ENCODE assay signal across 32 mouse cellular contexts in genomic region chr16:46267533-46267932, GRCm38 (mm10).
"Had no signal": no experiment of that assay in that cellular context is flagged by ENCODE, and none has a peak within 500 bp of the region (broad histone marks: within the 10 kb centered on the region; RNA-seq: fewer than 3 reads in every experiment).

No protein-coding gene starts in this region.

- H3K4me2 ChIP-seq: heart, embryonic 11.5 days; heart, embryonic 12.5 days; heart, embryonic 13.5 days; heart, embryonic 15.5 days; hindbrain, embryonic 12.5 days; hindbrain, embryonic 13.5 days; hindbrain, embryonic 14.5 days; hindbrain, embryonic 15.5 days; intestine, embryonic 15.5 days; kidney, embryonic 15.5 days had no signal

- H3K36me3 ChIP-seq: heart, embryonic 10.5 days; heart, embryonic 12.5 days; heart, embryonic 13.5 days; heart, embryonic 15.5 days; hindbrain, embryonic 10.5 days; hindbrain, embryonic 12.5 days; hindbrain, embryonic 13.5 days; hindbrain, embryonic 15.5 days; intestine, embryonic 15.5 days; kidney, embryonic 15.5 days had no signal

- H3K9ac ChIP-seq: heart, embryonic 12.5 days; heart, embryonic 13.5 days; heart, embryonic 15.5 days; hindbrain, embryonic 12.5 days; hindbrain, embryonic 13.5 days; hindbrain, embryonic 14.5 days; hindbrain, embryonic 15.5 days; intestine, embryonic 15.5 days; kidney, embryonic 15.5 days had no signal

- H3K9me3 ChIP-seq: heart, embryonic 10.5 days; heart, embryonic 12.5 days; heart, embryonic 13.5 days; heart, embryonic 15.5 days; hindbrain, embryonic 10.5 days; hindbrain, embryonic 12.5 days; hindbrain, embryonic 13.5 days; hindbrain, embryonic 15.5 days; intestine, embryonic 15.5 days; kidney, embryonic 15.5 days had no signal

- DNase-seq: heart, postnatal 10 days; heart, postnatal 14 days; heart, postnatal 36 days; heart, postnatal 4 days; kidney, adult 11 months; kidney, adult 18-20 months; kidney, adult 2 months; kidney, adult 8-10 months; kidney, adult 9 months; kidney, postnatal 10 days; kidney, postnatal 14 days; kidney, postnatal 25 days; kidney, postnatal 36 days; kidney, postnatal 4 days; layer of hippocampus, adult 9-11 months; layer of hippocampus, postnatal 36 days had no signal

- H3K4me1 ChIP-seq: heart, embryonic 10.5 days; heart, embryonic 12.5 days; heart, embryonic 13.5 days; heart, embryonic 15.5 days; hindbrain, embryonic 10.5 days; hindbrain, embryonic 12.5 days; hindbrain, embryonic 15.5 days; intestine, embryonic 15.5 days; kidney, embryonic 15.5 days had no signal

- H3K4me3 ChIP-seq: heart, embryonic 10.5 days; heart, embryonic 12.5 days; heart, embryonic 13.5 days; heart, embryonic 15.5 days; hindbrain, embryonic 10.5 days; hindbrain, embryonic 12.5 days; hindbrain, embryonic 13.5 days; hindbrain, embryonic 15.5 days; intestine, embryonic 15.5 days; kidney, embryonic 15.5 days; layer of hippocampus, adult 2 months; left cerebral cortex, adult 2 months had no signal

- H3K27ac ChIP-seq: heart, embryonic 10.5 days; heart, embryonic 13.5 days; heart, embryonic 15.5 days; hindbrain, embryonic 10.5 days; hindbrain, embryonic 12.5 days; hindbrain, embryonic 13.5 days; hindbrain, embryonic 14.5 days; hindbrain, embryonic 15.5 days; hindbrain, postnatal 0 days; intestine, embryonic 15.5 days; kidney, embryonic 15.5 days; kidney, postnatal 0 days; layer of hippocampus, adult 2 months; left cerebral cortex, adult 2 months had no signal

- H3K27me3 ChIP-seq: heart, embryonic 12.5 days; heart, embryonic 13.5 days; heart, embryonic 15.5 days; hindbrain, embryonic 12.5 days; hindbrain, embryonic 13.5 days; hindbrain, embryonic 15.5 days; intestine, embryonic 15.5 days; kidney, embryonic 15.5 days had no signal
